Mouse (Mus musculus) thymus, postnatal 0 days (tissue): ENCODE data around the gene Zc3h7a. TPM values are rescaled to one million over a fixed set of nuclear protein-coding genes. Genes with fewer than 3 reads are reported as not detected.

Experiments
- DNase-seq: peaks from one replicate; pipeline ENCODE4 v3.0.0-alpha.2; 2015; ENCODE audit warnings: low spot score
- polyA plus RNA-seq: library from polyadenylated mRNA; unstranded; fragments of >200 nt; fragmentation: Nextera tagmentation; extraction: Ambion mirVana; gene quantifications from 2 replicates; pipeline ENCODE4 v1.2.1, GENCODE M21; 2015

The Zc3h7a gene
- 84.5 and 89.5 TPM in 2 replicates for polyA plus RNA-seq

- DNase-seq: peak; percentile 94
Observed at GRCm38 (mm10) chr16:11176208-11176883, at the start of gene Zc3h7a. TSS of gene Zc3h7a (minus strand) at chr16:11176393.

GRCm38 (mm10) chr16:11217801-11218200 is 41.6 kb upstream of the Zc3h7a start:
- no peak for DNase-seq

- peak; percentile 5 for DNase-seq
Observed at GRCm38 (mm10) chr16:11203600-11204390, 27.6 kb upstream of the Zc3h7a start.

DNA sequence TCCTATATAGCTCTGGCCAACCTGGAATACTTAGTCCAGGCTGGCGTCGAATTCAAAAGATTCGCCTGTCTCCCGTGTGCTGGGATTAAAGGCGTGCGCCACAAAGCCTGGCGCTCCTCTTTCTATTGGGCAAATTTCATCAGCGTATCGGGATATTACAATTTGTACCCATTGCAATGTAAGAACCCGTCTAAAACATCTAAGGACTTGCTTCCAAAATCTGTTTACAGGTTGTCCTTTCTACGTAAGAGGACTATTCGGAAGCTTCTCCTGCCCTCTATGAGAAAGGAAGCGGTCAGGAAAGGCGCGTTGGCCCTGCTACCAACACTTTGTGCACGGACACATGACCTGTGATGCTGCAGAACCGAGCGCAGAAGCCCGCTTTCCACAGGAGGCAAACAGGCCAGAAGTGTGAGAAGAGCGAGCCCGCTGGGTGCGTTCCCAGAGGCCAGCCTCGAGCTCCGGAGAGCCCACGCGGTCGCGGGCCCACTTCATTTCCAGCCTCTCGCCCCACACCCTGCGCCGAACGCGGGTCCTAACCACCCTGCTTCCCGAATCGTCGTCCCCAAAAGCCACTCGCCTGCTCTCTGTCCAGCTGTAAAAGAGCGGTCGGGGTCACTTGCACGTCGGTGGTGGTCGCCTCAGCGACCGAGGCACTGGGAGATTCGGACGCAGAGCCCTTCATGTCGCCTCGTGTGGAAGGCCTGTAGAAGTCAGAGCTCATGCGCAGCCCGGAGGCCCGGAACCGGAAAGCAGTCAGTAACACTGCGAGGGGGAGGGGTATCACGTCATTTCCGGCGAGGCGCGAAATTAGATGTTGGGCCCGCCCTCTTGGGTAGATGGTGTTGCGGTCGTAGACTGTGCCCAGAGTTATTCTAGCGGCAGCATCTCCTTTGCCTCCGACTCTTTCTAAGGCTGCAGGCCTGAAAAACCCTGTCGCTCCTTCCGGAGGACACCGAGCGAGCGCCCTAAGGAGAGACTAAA is 26.7 kb upstream of the Zc3h7a start, which contains the start of gene Rsl1d1:
Gene Rsl1d1 (minus strand): TSS at position 761 of the 984 bp plus-strand sequence.
- DNase-seq: peak; percentile 97

- no peak for DNase-seq
Observed at GRCm38 (mm10) chr16:11201740-11202394, 25.7 kb upstream of the Zc3h7a start.

- DNase-seq: no peak
Observed at GRCm38 (mm10) chr16:11200247-11200646, 24.1 kb upstream of the Zc3h7a start.

GRCm38 (mm10) chr16:11198467-11198866 is 22.3 kb upstream of the Zc3h7a start:
- no peak for DNase-seq

GRCm38 (mm10) chr16:11197052-11197451 is 20.9 kb upstream of the Zc3h7a start:
- DNase-seq: no peak

DNA sequence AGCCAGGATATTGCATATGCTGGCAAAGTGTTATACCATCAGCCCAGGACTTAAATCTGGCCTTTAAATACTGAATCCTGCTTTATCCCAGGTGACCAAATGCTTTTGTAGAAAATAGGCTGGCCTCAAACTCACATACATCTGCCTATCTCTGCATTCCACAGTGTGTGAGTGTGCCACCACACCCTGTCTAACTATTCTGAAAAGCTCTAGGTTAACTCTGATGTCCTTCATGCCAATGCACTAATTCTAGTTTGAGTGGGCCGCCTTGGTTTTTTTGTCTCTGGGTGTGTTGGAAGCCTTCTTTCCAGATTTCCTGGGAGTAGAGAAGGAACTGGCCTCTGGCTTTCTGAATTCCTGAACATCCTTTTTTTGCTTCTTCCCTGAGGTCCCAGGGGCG is 17.0 kb upstream of the Zc3h7a start:
- DNase-seq: no peak

GRCm38 (mm10) chr16:11190150-11190549 is 14.0 kb upstream of the Zc3h7a start:
- DNase-seq: no peak

DNA sequence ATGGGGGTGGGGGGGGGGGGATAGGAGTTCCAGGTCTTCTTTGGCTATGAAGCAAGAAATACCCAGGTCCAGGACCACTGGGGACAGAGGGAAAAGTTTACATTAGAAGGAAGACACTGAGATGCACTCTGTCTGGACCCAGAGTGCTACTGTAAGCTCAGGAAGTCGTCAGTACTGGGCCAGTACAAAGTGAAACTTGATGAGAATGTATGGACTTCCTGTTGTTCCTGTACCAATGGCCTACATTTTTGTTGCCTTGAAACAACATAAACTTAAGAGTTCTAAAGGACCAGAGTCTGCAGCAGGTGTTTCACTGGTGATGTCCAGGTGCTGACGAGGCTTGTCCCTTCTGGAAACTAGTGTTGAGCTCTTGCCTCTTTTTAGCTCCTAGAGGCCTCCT is 1.2 kb upstream of the Zc3h7a start:
- peak; percentile 5 for DNase-seq

- no peak for DNase-seq
Observed at GRCm38 (mm10) chr16:11176884-11177244, 671 bp upstream of the Zc3h7a start.

DNA sequence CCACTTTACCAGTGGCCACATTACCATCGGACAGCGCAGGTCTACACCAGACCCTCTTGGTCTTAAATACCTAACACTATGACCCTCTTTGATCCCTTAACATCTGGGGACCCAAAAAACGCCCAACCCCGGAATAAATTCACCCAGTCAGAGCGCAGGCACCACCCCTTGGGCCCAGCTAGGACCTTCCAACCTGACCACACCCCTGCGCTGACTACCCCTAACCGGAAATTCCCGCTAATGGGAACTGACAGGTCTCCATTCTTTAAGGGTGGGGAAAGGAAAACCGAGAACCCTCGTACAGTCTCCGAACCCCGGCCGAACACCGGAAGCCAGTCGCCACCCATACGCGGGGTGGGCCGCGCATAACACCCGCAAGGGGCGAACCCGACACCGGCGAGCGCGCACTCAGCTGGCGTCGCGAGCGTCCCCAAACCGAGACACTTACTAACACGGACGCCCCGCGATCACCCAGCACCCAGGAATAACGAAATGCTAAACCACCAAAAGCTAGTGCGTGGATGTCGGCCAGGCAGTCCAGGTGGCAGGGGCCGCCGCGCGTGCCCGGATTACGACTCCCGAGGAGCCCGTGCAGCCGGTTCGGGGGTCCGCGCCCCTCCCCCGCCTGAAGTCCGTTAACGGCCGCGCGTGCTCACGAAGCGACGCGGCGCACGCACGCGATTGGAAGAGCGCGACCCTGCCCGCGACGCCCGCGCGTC is 545 bp downstream of the Zc3h7a start:
- no peak for DNase-seq

DNA sequence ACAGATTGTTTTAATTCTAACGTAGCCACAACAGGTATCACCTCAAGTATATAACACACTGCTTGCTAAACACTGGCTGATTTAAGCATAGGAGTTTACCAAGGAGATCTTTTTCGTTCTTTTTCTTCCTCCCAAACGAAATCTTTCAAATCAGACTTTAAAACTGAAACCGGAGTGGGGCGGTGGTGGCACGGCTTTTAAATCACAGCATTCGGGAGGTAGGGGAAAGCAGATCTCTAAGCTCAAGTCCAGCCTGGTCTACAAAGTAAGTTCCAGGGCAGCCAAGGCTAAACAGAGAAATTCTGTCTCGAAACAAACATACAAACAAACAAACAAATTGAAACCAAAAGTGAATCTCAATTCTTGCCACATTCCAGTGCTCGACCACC is 1.1 kb downstream of the Zc3h7a start:
- no peak for DNase-seq

DNA sequence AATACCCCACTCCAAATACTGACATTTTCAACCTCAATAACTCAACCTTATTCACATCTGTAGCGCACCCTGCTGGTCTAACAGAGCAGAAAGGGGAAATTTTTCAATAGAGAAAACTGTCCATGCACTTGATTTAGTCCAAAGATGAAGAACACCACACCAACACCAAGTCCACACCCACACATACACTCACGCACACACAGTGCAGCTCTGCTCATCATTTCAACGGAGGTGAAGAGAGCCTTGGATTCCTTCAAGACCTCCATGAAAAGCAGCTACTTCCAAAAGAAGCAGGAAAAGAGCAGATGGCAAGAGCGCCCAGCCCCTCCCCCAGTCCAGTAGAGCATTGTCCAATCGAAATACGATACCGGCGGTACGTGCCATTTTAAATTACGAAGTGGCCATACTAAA is 1.5 kb downstream of the Zc3h7a start:
- DNase-seq: peak; percentile 67

- DNase-seq: no peak
Observed at GRCm38 (mm10) chr16:11171679-11172078, 4.5 kb downstream of the Zc3h7a start.

DNA sequence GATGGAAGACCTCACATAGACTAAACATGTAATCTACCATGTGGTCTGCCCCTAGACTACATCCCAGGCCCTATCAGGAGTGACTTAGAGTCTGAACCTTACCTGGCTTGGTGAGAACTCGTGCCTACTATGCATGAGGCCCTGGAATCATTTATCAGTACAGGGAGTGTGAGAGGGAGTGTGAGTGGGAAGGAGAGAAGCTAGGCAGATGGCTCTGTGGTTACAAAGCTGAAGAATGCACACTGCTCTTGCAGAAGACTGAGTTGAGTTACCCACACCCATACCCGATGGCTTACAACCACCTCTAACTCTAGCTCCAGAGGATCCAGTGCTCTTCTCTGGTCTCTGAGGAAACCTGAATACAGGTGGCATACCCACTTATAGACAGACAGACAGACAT is 9.8 kb downstream of the Zc3h7a start:
- no peak for DNase-seq

GRCm38 (mm10) chr16:11164695-11165255 is 11.4 kb downstream of the Zc3h7a start:
- DNase-seq: no peak

GRCm38 (mm10) chr16:11157721-11158120 is 18.5 kb downstream of the Zc3h7a start:
- peak; percentile 89 for DNase-seq

DNA sequence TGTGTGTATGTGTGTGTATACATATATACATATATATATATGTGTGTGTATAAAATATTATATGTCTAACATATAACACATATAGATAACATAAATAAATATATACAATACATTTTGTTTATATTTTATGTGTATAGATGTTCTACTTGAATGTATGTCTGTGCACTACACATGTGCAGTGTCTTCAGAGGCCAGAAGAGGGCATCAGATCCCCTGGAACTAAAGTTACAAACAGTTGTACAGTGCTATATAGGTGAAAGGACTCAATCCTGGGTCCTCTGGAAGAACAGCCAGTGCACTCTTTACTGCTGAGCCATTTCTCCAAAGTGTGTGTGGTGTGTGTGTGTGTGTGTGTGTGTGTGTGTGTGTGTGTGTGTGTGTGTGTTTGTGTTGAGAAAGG is 21.7 kb downstream of the Zc3h7a start:
- DNase-seq: no peak
